Mouse (Mus musculus) G1E (cell line): ENCODE measurements at regions not wholly inside any gene's neighbourhood (a gene's known extent, or its start where the extent isn't known, plus 50 kb on each side); places are given as distances from the start of the nearest gene placed in this dataset.

ENCODE experiments used
- ATAC-seq: 2 replicates; pipeline ENCODE4 v1.8.0; 2016; ENCODE audit warnings: mild to moderate bottlenecking; ENCODE audit not compliant: insufficient number of reproducible peaks, poor library complexity, low FRiP score, severe bottlenecking; ENCODE audit errors: extremely low read depth
- DNase-seq: peaks from one replicate; pipeline ENCODE4 v3.0.0; 2012; ENCODE audit warnings: low spot score
- H3K27me3 ChIP-seq: 2 replicates; pipeline ENCODE4 v1.6.1; 2012; ENCODE audit warnings: mild to moderate bottlenecking, low read length, inconsistent platforms; ENCODE audit not compliant: insufficient read depth
- H3K36me3 ChIP-seq: replicated peaks from 2 replicates; pipeline ENCODE3; 2012; ENCODE audit warnings: mild to moderate bottlenecking, inconsistent platforms
- H3K4me1 ChIP-seq: 2 replicates; pipeline ENCODE4 v1.6.1; 2012; ENCODE audit warnings: low read depth, low read length, inconsistent platforms, mixed read lengths; ENCODE audit not compliant: insufficient read depth
- H3K4me3 ChIP-seq: 2 replicates; pipeline ENCODE4 v1.5.1; 2012; ENCODE audit warnings: low read depth, mild to moderate bottlenecking, inconsistent platforms, low read length, moderate library complexity, mixed read lengths
- H3K9me3 ChIP-seq: replicated peaks from 2 replicates; pipeline ENCODE4 v1.6.1; 2012; ENCODE audit warnings: inconsistent platforms
- CTCF ChIP-seq: IDR thresholded peaks from 2 replicates; pipeline ENCODE4 v1.5.1; 2012; ENCODE audit warnings: low read depth, low read length, inconsistent platforms, mixed read lengths
- GATA1 ChIP-seq: IDR thresholded peaks from 2 replicates; pipeline ENCODE4 v1.6.1; 2012; ENCODE audit warnings: borderline replicate concordance, low read length, inconsistent platforms, mixed read lengths
- GATA2 ChIP-seq: IDR thresholded peaks from 2 replicates; pipeline ENCODE4 v1.6.1; 2012; ENCODE audit warnings: low read depth, low read length, inconsistent platforms, borderline replicate concordance
- POLR2AphosphoS5 ChIP-seq: IDR thresholded peaks from 2 replicates; pipeline ENCODE4 v1.6.1; 2012; ENCODE audit warnings: low read depth, low read length, inconsistent platforms; ENCODE audit not compliant: insufficient replicate concordance
- TAL1 ChIP-seq: conservative IDR thresholded peaks from 2 replicates; pipeline ENCODE4 v1.6.1; 2012; ENCODE audit warnings: low read depth, low read length, inconsistent platforms, mixed read lengths

- TF ChIP-seq TAL1 (no peak), CTCF (no peak), GATA2 (no peak)
- no peak for DNase-seq
- Histone ChIP-seq H3K9me3 (no peaks in the 10 kb centered on the region), H3K4me3 (no peak overlapping the region), H3K4me1 (no peaks in the 10 kb centered on the region), H3K27me3 (no peaks in the 10 kb centered on the region), H3K36me3 (no peaks in the 10 kb centered on the region)
- ATAC-seq, result no peak
Observed at GRCm38 (mm10) chr16:76525563-76525962, 151.9 kb upstream of the Nrip1 start.

- H3K9me3 ChIP-seq, result no peaks in the 10 kb centered on the region
- no peak overlapping the region for H3K4me3 ChIP-seq
- DNase-seq (no peak), ATAC-seq (no peak)
- H3K27me3 ChIP-seq, result 0 out of 2 replicates have a peak, but pooled peaks cover 1% of the 10 kb centered on the region
- no peaks in the 10 kb centered on the region for H3K4me1 ChIP-seq
- no peaks in the 10 kb centered on the region for H3K36me3 ChIP-seq
- no peak for TF ChIP-seq POLR2AphosphoS5
Observed at GRCm38 (mm10) chr16:76524921-76525320, 151.3 kb upstream of the Nrip1 start.

GRCm38 (mm10) chr16:76521142-76521541 is 147.5 kb upstream of the Nrip1 start:
- Histone ChIP-seq H3K9me3 (no peaks in the 10 kb centered on the region), H3K27me3 (0 out of 2 replicates have a peak, but pooled peaks cover 4% of the 10 kb centered on the region), H3K4me1 (no peaks in the 10 kb centered on the region), H3K36me3 (no peaks in the 10 kb centered on the region), H3K4me3 (no peak overlapping the region)
- DNase-seq, result no peak
- TF ChIP-seq GATA1 (no peak), GATA2 (no peak), POLR2AphosphoS5 (no peak)
- ATAC-seq, result no peak

GRCm38 (mm10) chr16:76520643-76520993 is 147.0 kb upstream of the Nrip1 start:
- H3K9me3 ChIP-seq, result no peaks in the 10 kb centered on the region
- TF ChIP-seq TAL1 (no peak), GATA2 (no peak), POLR2AphosphoS5 (no peak), CTCF (no peak), GATA1 (no peak)

GRCm38 (mm10) chr16:76519911-76520642 is 146.4 kb upstream of the Nrip1 start:
- no peak for TF ChIP-seq GATA2
- no peak for TF ChIP-seq CTCF
- TF ChIP-seq TAL1, result no peak
- no peak for TF ChIP-seq GATA1
- no peak for TF ChIP-seq POLR2AphosphoS5
- no peak overlapping the region for H3K4me3 ChIP-seq
- ATAC-seq, result no peak
- DNase-seq, result no peak
- no peaks in the 10 kb centered on the region for H3K9me3 ChIP-seq
- H3K4me1 ChIP-seq, result no peaks in the 10 kb centered on the region
- H3K36me3 ChIP-seq, result no peaks in the 10 kb centered on the region
- H3K27me3 ChIP-seq, result 0 out of 2 replicates have a peak, but pooled peaks cover 4% of the 10 kb centered on the region

More at GRCm38 (mm10) chr16:76520643-76520993, 147.0 kb upstream of the Nrip1 start:
- Histone ChIP-seq H3K4me1 (no peaks in the 10 kb centered on the region), H3K27me3 (0 out of 2 replicates have a peak, but pooled peaks cover 4% of the 10 kb centered on the region), H3K36me3 (no peaks in the 10 kb centered on the region), H3K4me3 (no peak overlapping the region)
- DNase-seq (no peak), ATAC-seq (no peak)

- Histone ChIP-seq H3K36me3 (no peaks in the 10 kb centered on the region), H3K27me3 (peaks cover 8% of the 10 kb centered on the region; the same call in 1 of the 2 replicates), H3K4me3 (no peak overlapping the region), H3K9me3 (no peaks in the 10 kb centered on the region), H3K4me1 (no peaks in the 10 kb centered on the region)
- no peak for TF ChIP-seq GATA1
- no peak for TF ChIP-seq GATA2
- TF ChIP-seq TAL1, result no peak
- TF ChIP-seq POLR2AphosphoS5, result no peak
- TF ChIP-seq CTCF, result no peak
- ATAC-seq (no peak), DNase-seq (no peak)
Observed at GRCm38 (mm10) chr16:76510861-76511260, 137.2 kb upstream of the Nrip1 start.
